Mouse (Mus musculus): ENCODE measurements around the gene Nav2. TPM values are rescaled to one million over a fixed set of nuclear protein-coding genes. Genes with fewer than 3 reads are reported as not detected.

Gene Nav2
- total RNA-seq, 1 experiment from 2014 or later = 2.0 TPM

GRCm38 (mm10) chr7:48981013-48981412, 72.5 kb downstream of the Nav2 start:
- no peak for ATAC-seq (replicated peaks; ENCODE audit: insufficient number of reproducible peaks, low FRiP score, low TSS enrichment, poor library complexity, severe bottlenecking)

DNA sequence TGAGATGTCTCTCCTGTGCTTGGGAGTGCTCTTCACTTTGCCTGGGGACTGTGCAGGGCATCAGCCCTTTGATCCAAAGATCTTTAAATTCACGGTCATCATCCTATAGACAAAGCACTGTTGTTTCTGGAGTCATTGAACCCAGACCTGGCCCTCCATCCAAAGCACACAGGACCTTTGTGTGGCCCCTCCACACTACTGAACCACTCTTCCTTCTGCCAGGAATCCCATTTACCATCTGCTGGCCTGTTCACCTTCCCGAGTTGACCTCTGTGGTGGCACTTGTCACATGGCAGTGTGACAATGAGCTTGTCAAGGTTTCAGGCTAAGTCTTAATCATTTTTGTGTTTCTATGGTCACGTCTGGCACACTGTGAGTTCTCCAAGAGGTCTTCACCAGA, 73.3 kb downstream of the Nav2 start:
- no peak for ATAC-seq (replicated peaks; ENCODE audit: insufficient number of reproducible peaks, low FRiP score, low TSS enrichment, poor library complexity, severe bottlenecking)

- no peak for ATAC-seq (replicated peaks; ENCODE audit: insufficient number of reproducible peaks, low FRiP score, low TSS enrichment, poor library complexity, severe bottlenecking)
Measured at GRCm38 (mm10) chr7:48982573-48982972, 74.1 kb downstream of the Nav2 start.

DNA sequence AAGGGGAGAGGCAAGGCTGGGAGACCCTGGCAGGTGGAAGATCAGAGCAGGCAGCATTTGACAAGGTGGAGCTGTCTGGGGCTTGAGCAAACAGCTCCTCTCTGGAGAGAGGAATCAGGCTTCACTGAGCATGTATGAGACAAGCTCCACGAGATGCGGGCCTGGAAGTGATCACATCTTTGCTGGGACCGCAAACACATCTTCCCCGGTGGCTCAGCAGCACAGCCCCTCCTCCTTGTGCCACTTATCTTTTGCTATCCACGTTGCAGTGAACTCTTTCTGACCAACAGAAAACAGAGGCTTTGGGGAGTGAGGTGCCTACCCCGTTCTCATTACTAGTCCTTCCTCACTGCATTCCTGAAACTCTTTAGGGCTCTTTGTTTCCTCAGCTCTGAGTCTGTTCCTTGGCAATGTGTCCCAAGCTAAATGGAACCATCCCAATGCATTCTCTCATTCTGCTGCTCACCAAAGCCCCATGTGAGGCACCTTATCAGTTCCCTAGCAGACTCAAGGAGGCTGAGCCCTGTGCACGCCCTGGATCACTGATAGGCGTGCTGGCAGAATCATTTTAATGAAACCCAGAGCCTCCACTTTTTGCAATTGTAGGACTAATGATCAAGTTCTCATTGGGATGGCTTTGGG, 83.5 kb downstream of the Nav2 start:
- no peak for ATAC-seq (replicated peaks; ENCODE audit: insufficient number of reproducible peaks, low FRiP score, low TSS enrichment, poor library complexity, severe bottlenecking)

- no peak for ATAC-seq (replicated peaks; ENCODE audit: insufficient number of reproducible peaks, low FRiP score, low TSS enrichment, poor library complexity, severe bottlenecking)
Measured at GRCm38 (mm10) chr7:48995171-48995570, 86.7 kb downstream of the Nav2 start.

- ATAC-seq (replicated peaks; ENCODE audit: insufficient number of reproducible peaks, low FRiP score, low TSS enrichment, poor library complexity, severe bottlenecking) = no peak
Measured at GRCm38 (mm10) chr7:48995701-48996100, 87.2 kb downstream of the Nav2 start.

DNA sequence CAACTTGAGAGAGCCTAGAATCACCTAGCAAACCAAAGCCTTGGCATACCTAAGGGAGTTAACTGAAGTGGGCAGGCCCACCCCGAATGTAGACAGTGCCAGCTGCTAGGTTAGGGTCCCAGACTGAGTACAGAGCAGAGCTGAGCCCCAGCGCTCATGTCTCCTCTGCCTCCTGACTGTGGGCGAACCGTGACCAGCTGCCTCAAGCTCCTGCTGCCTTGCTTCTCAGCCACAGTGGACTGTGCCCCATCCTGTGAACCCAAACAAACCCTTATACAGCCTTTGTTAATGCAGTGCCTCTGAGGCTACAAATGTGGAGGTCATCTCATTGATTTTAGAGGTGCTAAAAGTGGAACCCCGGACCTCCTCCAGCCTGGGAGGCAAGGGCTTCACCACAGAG, 88.3 kb downstream of the Nav2 start:
- no peak for ATAC-seq (replicated peaks; ENCODE audit: insufficient number of reproducible peaks, low FRiP score, low TSS enrichment, poor library complexity, severe bottlenecking)

GRCm38 (mm10) chr7:48998097-48998496, 89.6 kb downstream of the Nav2 start:
- no peak for ATAC-seq (replicated peaks; ENCODE audit: insufficient number of reproducible peaks, low FRiP score, low TSS enrichment, poor library complexity, severe bottlenecking)

GRCm38 (mm10) chr7:48998595-48998994, 90.1 kb downstream of the Nav2 start:
- ATAC-seq (replicated peaks; ENCODE audit: insufficient number of reproducible peaks, low FRiP score, low TSS enrichment, poor library complexity, severe bottlenecking) = peak; percentile 84

DNA sequence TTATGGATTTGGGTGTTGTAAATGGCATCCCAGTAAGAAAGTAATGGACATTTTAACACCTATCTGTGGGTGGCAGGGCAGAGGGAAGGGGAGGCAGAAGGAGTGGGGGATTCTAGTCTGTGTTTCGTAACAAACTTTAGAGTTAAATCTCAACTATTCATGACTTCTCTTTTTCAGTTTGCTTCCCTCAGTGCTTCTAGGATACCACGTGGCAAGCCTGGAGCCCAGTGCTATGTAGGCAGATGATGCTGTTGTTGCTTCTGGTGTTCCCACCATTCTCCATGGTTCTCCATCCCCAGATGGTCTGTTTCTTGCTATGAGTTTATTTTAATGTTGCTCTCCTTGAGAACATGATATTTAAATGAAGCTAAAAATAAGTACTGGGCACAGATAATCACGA, 92.3 kb downstream of the Nav2 start:
- ATAC-seq (replicated peaks; ENCODE audit: insufficient number of reproducible peaks, low FRiP score, low TSS enrichment, poor library complexity, severe bottlenecking) = no peak

DNA sequence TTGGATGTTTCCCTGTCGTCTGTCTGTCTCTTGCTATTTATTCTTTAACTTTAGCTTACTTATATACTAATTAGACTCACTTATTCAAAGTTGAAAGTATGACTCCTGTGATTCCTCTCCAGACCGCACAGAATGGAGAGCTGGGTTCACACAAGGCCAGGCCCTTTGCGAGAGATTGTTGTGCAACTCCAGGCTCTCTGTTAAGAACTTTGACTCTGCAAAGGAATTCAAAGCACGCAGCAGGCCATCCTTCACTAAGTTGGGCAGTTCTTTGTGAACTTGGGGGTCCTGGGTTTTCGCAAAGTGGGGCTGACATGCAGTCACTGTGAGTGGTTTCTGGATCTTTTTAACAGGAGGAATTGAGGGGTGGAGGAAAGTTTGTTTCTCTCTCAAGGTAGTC, 95.9 kb downstream of the Nav2 start:
- no peak for ATAC-seq (replicated peaks; ENCODE audit: insufficient number of reproducible peaks, low FRiP score, low TSS enrichment, poor library complexity, severe bottlenecking)

GRCm38 (mm10) chr7:49006886-49007285, 98.4 kb downstream of the Nav2 start:
- ATAC-seq (replicated peaks; ENCODE audit: insufficient number of reproducible peaks, low FRiP score, low TSS enrichment, poor library complexity, severe bottlenecking) = no peak

DNA sequence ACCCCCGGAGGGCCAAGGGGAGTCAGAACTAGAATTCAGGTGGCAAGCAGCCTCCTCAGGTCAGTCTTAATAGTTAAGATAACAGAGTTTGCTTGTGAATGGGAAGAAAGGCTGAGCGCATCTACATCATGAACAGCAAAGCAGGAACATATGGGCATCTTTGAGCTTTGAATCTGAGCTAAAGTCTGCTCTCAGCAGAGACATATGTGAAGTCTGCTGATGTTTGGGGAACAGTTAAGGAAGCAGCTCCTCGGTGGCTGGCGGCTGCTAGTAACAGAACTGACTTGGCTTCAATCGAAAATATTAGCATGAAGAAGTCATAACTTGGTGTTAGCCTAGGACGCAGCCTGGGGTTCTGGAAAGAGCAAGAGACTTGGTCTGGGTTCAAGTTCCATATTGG, 102.2 kb downstream of the Nav2 start:
- no peak for ATAC-seq (replicated peaks; ENCODE audit: insufficient number of reproducible peaks, low FRiP score, low TSS enrichment, poor library complexity, severe bottlenecking)

DNA sequence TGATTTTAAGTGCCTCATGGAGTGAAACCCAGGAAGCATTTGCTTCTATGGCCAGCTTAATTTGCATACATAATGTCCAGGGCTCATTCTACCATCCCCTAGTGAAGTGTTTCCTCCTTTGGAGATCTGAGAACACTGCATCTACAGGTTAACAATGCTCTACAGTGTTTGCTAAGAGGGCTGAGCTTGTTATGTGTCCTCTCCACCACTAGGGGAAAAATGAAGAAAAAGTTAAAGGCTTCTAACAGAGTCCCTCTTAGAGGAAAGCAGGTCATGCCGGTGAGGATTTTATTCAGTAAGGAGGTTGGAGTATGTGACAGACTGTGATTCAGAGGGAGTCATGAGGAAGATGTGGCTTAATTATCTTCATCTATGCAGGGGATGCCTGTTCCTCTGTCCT, 103.5 kb downstream of the Nav2 start:
- no peak for ATAC-seq (replicated peaks; ENCODE audit: insufficient number of reproducible peaks, low FRiP score, low TSS enrichment, poor library complexity, severe bottlenecking)

DNA sequence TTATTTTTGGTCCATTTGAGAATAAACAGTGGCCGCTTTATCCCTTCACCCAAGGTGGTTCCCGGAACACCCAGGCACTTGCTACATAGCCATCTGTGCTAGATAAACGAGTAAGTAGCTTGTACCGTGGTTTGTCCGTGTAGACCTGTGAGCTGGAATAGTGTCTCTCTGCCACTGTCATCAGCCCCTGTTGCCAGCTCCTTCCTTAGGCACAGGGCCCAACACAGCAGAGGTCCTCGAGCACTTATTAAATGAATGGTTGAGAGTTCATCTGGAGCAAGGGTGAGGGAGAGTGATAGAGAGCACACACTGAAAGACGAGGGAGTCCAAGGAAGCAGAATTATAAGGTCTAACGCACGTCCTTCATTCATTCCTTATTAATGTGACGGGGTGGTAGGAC, 106.0 kb downstream of the Nav2 start:
- ATAC-seq (replicated peaks; ENCODE audit: insufficient number of reproducible peaks, low FRiP score, low TSS enrichment, poor library complexity, severe bottlenecking) = no peak

DNA sequence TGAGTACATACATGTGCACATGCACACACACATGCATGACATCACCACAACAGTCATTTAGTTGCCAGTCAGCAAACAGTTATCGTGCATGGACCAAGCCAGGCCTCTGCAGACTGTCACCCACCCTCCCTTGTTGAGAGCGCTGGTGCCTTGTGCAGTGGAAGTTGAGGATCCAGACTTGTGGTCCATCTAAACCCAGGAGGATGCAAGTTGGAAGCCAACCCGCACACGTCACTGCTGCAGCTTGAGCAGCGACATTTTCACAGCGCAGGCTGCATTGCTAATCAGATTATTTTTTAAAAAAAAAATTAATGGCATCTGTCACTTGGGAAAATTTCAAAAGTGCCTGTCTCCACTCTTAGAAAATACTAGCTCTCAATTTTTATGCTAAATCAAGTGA, 106.8 kb downstream of the Nav2 start:
- ATAC-seq (replicated peaks; ENCODE audit: insufficient number of reproducible peaks, low FRiP score, low TSS enrichment, poor library complexity, severe bottlenecking) = no peak

- ATAC-seq (replicated peaks; ENCODE audit: insufficient number of reproducible peaks, low FRiP score, low TSS enrichment, poor library complexity, severe bottlenecking) = no peak
Measured at GRCm38 (mm10) chr7:49016088-49016487, 107.6 kb downstream of the Nav2 start.

DNA sequence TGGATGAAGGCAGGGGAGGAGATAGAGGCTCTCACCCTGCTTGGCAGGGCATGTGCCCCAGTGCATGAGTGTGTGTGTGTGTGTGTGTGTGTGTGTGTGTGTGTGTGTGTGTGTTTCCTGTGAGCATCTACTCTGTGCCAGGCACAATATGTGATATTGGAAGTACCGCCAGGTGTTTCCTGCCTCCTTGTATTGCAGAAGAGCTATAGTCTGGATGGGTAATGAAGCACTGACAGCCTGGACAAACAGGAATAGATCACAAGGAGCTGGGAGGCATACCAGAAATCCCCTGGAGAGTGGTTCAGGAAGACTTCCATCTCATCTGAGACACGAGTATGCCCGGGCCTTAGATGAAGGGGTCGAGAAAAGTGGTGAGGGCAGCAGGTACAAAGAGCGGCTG, 109.3 kb downstream of the Nav2 start:
- no peak for ATAC-seq (replicated peaks; ENCODE audit: insufficient number of reproducible peaks, low FRiP score, low TSS enrichment, poor library complexity, severe bottlenecking)

GRCm38 (mm10) chr7:49018478-49018914, 110.0 kb downstream of the Nav2 start:
- no peak for ATAC-seq (replicated peaks; ENCODE audit: insufficient number of reproducible peaks, low FRiP score, low TSS enrichment, poor library complexity, severe bottlenecking)

- no peak for ATAC-seq (replicated peaks; ENCODE audit: insufficient number of reproducible peaks, low FRiP score, low TSS enrichment, poor library complexity, severe bottlenecking)
Measured at GRCm38 (mm10) chr7:49025026-49025815, 116.7 kb downstream of the Nav2 start.

All from monocyte, adult 5-6 weeks (primary cell).